In the genomic region with DNA sequence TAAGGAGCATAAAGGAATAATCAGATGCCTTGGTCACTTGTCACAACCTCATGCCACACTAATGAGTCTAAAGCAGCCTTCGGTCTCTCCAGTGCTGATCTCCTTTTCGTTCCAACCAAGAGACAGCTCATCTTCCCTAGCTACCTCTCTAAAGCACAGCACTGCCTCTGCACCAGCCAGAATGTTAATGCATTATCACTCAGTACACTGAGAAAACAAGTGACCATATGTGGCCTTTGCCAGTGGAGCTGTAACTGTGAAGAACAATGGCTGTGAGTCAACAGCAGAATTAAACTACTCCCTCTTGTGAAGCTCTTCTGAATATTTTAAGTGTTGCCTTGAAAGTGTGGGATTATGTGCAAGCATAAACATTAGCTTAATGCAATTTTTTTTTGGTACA, we compare ENCODE assay signal across 28 mouse cellular contexts. TPM values are rescaled to one million over a fixed set of nuclear protein-coding genes. Genes with fewer than 3 reads are reported as not detected.
DNase-seq lines count a peak whose midpoint lies in the region; ATAC-seq and TF ChIP-seq lines count a peak whose summit lies in the region.
"Had no signal": no experiment of that assay in that cellular context is flagged by ENCODE, and none has a peak within 500 bp of the region (broad histone marks: within the 10 kb centered on the region; RNA-seq: fewer than 3 reads in every experiment).

No protein-coding gene starts in this region.

- peak; percentile 11; the same call in 1 of the 2 replicates for ATAC-seq in hindbrain, embryonic 12.5 days (ENCODE audit: low FRiP score)
- ATAC-seq in hindbrain, embryonic 14.5 days (ENCODE audit: low FRiP score), result no peak
- peak; percentile 63 for ATAC-seq in midbrain, embryonic 11.5 days (ENCODE audit: low FRiP score)
- no peak for ATAC-seq in midbrain, embryonic 15.5 days (replicated peaks)
- no peak for ATAC-seq in liver, postnatal 0 days
- ATAC-seq: activated CD4-positive, CD25-positive, alpha-beta regulatory T cell, adult 4 months; forebrain, embryonic 13.5 days; hindbrain, embryonic 16.5 days; intestine, embryonic 15.5 days had no signal

- 76% methylated on average over 2 of the region's 2 CpGs for WGBS in hindbrain, embryonic 12.5 days
- 70% methylated on average over 2 of the region's 2 CpGs for WGBS in hindbrain, embryonic 14.5 days
- WGBS in midbrain, embryonic 11.5 days, result 68% methylated on average over 2 of the region's 2 CpGs
- 54% methylated on average over 2 of the region's 2 CpGs for WGBS in midbrain, embryonic 15.5 days
- WGBS in liver, postnatal 0 days (ENCODE audit: insufficient replicate concordance), result 57% methylated on average over 2 of the region's 2 CpGs

- no peak overlapping the region for H3K4me2 ChIP-seq in hindbrain, embryonic 12.5 days (replicated peaks)
- no peak overlapping the region for H3K4me2 ChIP-seq in hindbrain, embryonic 14.5 days (replicated peaks)
- no peak overlapping the region for H3K4me2 ChIP-seq in midbrain, embryonic 11.5 days
- no peak overlapping the region for H3K4me2 ChIP-seq in midbrain, embryonic 15.5 days
- H3K4me2 ChIP-seq in liver, postnatal 0 days (ENCODE audit: low read depth, low read length), result no peak overlapping the region
- H3K4me2 ChIP-seq: embryonic facial prominence, embryonic 13.5 days; forebrain, embryonic 13.5 days; intestine, embryonic 15.5 days; limb, embryonic 15.5 days had no signal

- no peak overlapping the region for H3K4me3 ChIP-seq in hindbrain, embryonic 12.5 days
- H3K4me3 ChIP-seq in hindbrain, embryonic 14.5 days (replicated peaks; ENCODE audit: low read length), result no peak overlapping the region
- no peak overlapping the region for H3K4me3 ChIP-seq in midbrain, embryonic 11.5 days (ENCODE audit: low read depth, low read length)
- H3K4me3 ChIP-seq in midbrain, embryonic 15.5 days, result no peak overlapping the region
- H3K4me3 ChIP-seq in liver, postnatal 0 days (ENCODE audit: low read depth, low read length), result no peak overlapping the region
- H3K4me3 ChIP-seq: embryonic facial prominence, embryonic 13.5 days; erythroblast, embryonic 14.5 days; forebrain, embryonic 13.5 days; heart, embryonic 10.5 days; intestine, embryonic 15.5 days; limb, embryonic 15.5 days had no signal

- no peak for DNase-seq in hindbrain, embryonic 14.5 days (ENCODE audit: low spot score)
- DNase-seq in midbrain, embryonic 11.5 days (ENCODE audit: low spot score, missing footprints), result no peak
- DNase-seq in Muller cell, postnatal 12 days (ENCODE audit: inconsistent ontology term), result peak; percentile 55
- peak; percentile 78 for DNase-seq in brain, adult 2 months (ENCODE audit: low read depth, low spot score)
- no peak for DNase-seq in kidney, postnatal 14 days
- DNase-seq in liver, postnatal 0 days, result no peak
- DNase-seq: adrenal gland, postnatal 10 days; cerebellum, adult 8-10 months; cerebellum, postnatal 36 days; embryo, embryonic 11 days; gastrocnemius, postnatal 10 days; heart, postnatal 4 days; kidney, adult 8-10 months; kidney, postnatal 10 days; lung, postnatal 4 days; spleen, adult 18-20 months had no signal

- H3K36me3 ChIP-seq in hindbrain, embryonic 12.5 days, result no peaks in the 10 kb centered on the region
- no peaks in the 10 kb centered on the region for H3K36me3 ChIP-seq in hindbrain, embryonic 14.5 days (replicated peaks; ENCODE audit: control insufficient read depth, insufficient read depth)
- no peaks in the 10 kb centered on the region for H3K36me3 ChIP-seq in midbrain, embryonic 11.5 days (ENCODE audit: control insufficient read depth, insufficient read depth, low read length)
- H3K36me3 ChIP-seq in midbrain, embryonic 15.5 days (replicated peaks), result no peaks in the 10 kb centered on the region
- H3K36me3 ChIP-seq in liver, postnatal 0 days (replicated peaks; ENCODE audit: insufficient read depth, low read length), result no peaks in the 10 kb centered on the region
- H3K36me3 ChIP-seq: embryonic facial prominence, embryonic 13.5 days; heart, embryonic 10.5 days; intestine, embryonic 15.5 days; limb, embryonic 15.5 days had no signal

- no peak overlapping the region for H3K9ac ChIP-seq in hindbrain, embryonic 12.5 days
- no peak overlapping the region for H3K9ac ChIP-seq in hindbrain, embryonic 14.5 days
- no peak overlapping the region for H3K9ac ChIP-seq in midbrain, embryonic 11.5 days (ENCODE audit: low read length)
- H3K9ac ChIP-seq in midbrain, embryonic 15.5 days, result no peak overlapping the region
- no peak overlapping the region for H3K9ac ChIP-seq in liver, postnatal 0 days (replicated peaks)
- H3K9ac ChIP-seq: embryonic facial prominence, embryonic 13.5 days; forebrain, embryonic 13.5 days; intestine, embryonic 15.5 days; limb, embryonic 15.5 days; liver, embryonic 14.5 days had no signal

- H3K27ac ChIP-seq in hindbrain, embryonic 12.5 days, result no peak overlapping the region
- no peak overlapping the region for H3K27ac ChIP-seq in hindbrain, embryonic 14.5 days
- no peak overlapping the region for H3K27ac ChIP-seq in midbrain, embryonic 11.5 days (ENCODE audit: low read depth, low read length)
- H3K27ac ChIP-seq in midbrain, embryonic 15.5 days, result no peak overlapping the region
- no peak overlapping the region for H3K27ac ChIP-seq in liver, postnatal 0 days (ENCODE audit: low read depth)
- H3K27ac ChIP-seq: embryonic facial prominence, embryonic 13.5 days; forebrain, embryonic 13.5 days; heart, embryonic 10.5 days; intestine, embryonic 15.5 days; limb, embryonic 15.5 days; liver, embryonic 14.5 days had no signal

- no peaks in the 10 kb centered on the region for H3K27me3 ChIP-seq in hindbrain, embryonic 12.5 days
- no peaks in the 10 kb centered on the region for H3K27me3 ChIP-seq in hindbrain, embryonic 14.5 days (ENCODE audit: control insufficient read depth, insufficient read depth, low read length)
- no peaks in the 10 kb centered on the region for H3K27me3 ChIP-seq in midbrain, embryonic 11.5 days (ENCODE audit: control insufficient read depth, insufficient read depth, low read length)
- H3K27me3 ChIP-seq in midbrain, embryonic 15.5 days (replicated peaks), result no peaks in the 10 kb centered on the region
- H3K27me3 ChIP-seq in liver, postnatal 0 days (ENCODE audit: insufficient read depth, low read length), result no peaks in the 10 kb centered on the region
- H3K27me3 ChIP-seq: embryonic facial prominence, embryonic 13.5 days; forebrain, embryonic 13.5 days; intestine, embryonic 15.5 days; limb, embryonic 15.5 days had no signal

- no peak for TF ChIP-seq EP300 in liver, postnatal 0 days (IDR thresholded peaks at IDR 0.05; ENCODE audit: low read depth)

- TF ChIP-seq CTCF in liver, postnatal 0 days (IDR thresholded peaks at IDR 0.05; ENCODE audit: low read depth), result no peak

- H3K4me1 ChIP-seq in hindbrain, embryonic 12.5 days, result no peaks in the 10 kb centered on the region
- no peaks in the 10 kb centered on the region for H3K4me1 ChIP-seq in hindbrain, embryonic 14.5 days (replicated peaks; ENCODE audit: control insufficient read depth, insufficient read depth, low read length)
- H3K4me1 ChIP-seq in midbrain, embryonic 11.5 days (ENCODE audit: control insufficient read depth, insufficient read depth, low read length), result 0 out of 2 replicates have a peak, but pooled peaks cover 3% of the 10 kb centered on the region
- no peaks in the 10 kb centered on the region for H3K4me1 ChIP-seq in midbrain, embryonic 15.5 days
- H3K4me1 ChIP-seq in liver, postnatal 0 days (ENCODE audit: insufficient read depth), result no peaks in the 10 kb centered on the region
- H3K4me1 ChIP-seq: embryonic facial prominence, embryonic 13.5 days; heart, embryonic 10.5 days; intestine, embryonic 15.5 days; limb, embryonic 15.5 days had no signal

- H3K9me3 ChIP-seq in hindbrain, embryonic 12.5 days (replicated peaks), result no peaks in the 10 kb centered on the region
- no peaks in the 10 kb centered on the region for H3K9me3 ChIP-seq in hindbrain, embryonic 14.5 days (ENCODE audit: control insufficient read depth, low read length)
- no peaks in the 10 kb centered on the region for H3K9me3 ChIP-seq in midbrain, embryonic 11.5 days (ENCODE audit: control insufficient read depth, low read length)
- no peaks in the 10 kb centered on the region for H3K9me3 ChIP-seq in midbrain, embryonic 15.5 days
- H3K9me3 ChIP-seq in liver, postnatal 0 days (ENCODE audit: low read length), result no peaks in the 10 kb centered on the region
- H3K9me3 ChIP-seq: embryonic facial prominence, embryonic 13.5 days; forebrain, embryonic 13.5 days; heart, embryonic 10.5 days; intestine, embryonic 15.5 days; limb, embryonic 15.5 days had no signal

RNA-seq across cellular contexts. Expression of a gene that starts 14.9 kb away (rescaled TPM):
- polyA plus RNA-seq in hindbrain, embryonic 12.5 days (2016; fragmentation: Nextera tagmentation; extraction: Ambion mirVana), result 9.3 and 10.1 TPM in 2 replicates
- polyA plus RNA-seq in hindbrain, embryonic 14.5 days (2014; fragmentation: Nextera tagmentation; extraction: Ambion mirVana), result 27.5 and 31.9 TPM in 2 replicates
- polyA plus RNA-seq in midbrain, embryonic 11.5 days (2014; fragmentation: Nextera tagmentation; extraction: Ambion mirVana), result 3.8 and 4.5 TPM in 2 replicates
- 27.7 and 33.9 TPM in 2 replicates for polyA plus RNA-seq in midbrain, embryonic 15.5 days (2015; fragmentation: Nextera tagmentation; extraction: Ambion mirVana)
- not detected in 2 replicates for polyA plus RNA-seq in liver, postnatal 0 days (2015; fragmentation: Nextera tagmentation; extraction: Ambion mirVana)
- polyA plus RNA-seq: C2C12; erythroblast, embryonic 14.5 days; liver, embryonic 14.5 days had no signal

Comparison
In these comparisons a context has a peak if more than half of its experiments do, and no peak if none do; other contexts are left out.
1. ATAC-seq: peak in hindbrain, embryonic 12.5 days (single experiment) and midbrain, embryonic 11.5 days (single experiment); none in hindbrain, embryonic 14.5 days (single experiment), midbrain, embryonic 15.5 days (single experiment) and liver, postnatal 0 days (single experiment).
2. DNase-seq: peak in Muller cell, postnatal 12 days (single experiment) and brain, adult 2 months (single experiment); none in hindbrain, embryonic 14.5 days (single experiment), midbrain, embryonic 11.5 days (single experiment), kidney, postnatal 14 days (single experiment) and liver, postnatal 0 days (single experiment).